Mouse (Mus musculus): Measurements from ENCODE around the gene Plxdc2. TPM values are rescaled to one million over a fixed set of nuclear protein-coding genes. Genes with fewer than 3 reads are reported as not detected.
"Not testable (repeated sequence)": the region's sequence is repeated elsewhere in the genome, so short reads cannot be mapped to it uniquely, and the experiment has no call there.

The Plxdc2 gene
- total RNA-seq, 2 experiments from 2014 or later, result 14.4 to 15.9 TPM

DNA sequence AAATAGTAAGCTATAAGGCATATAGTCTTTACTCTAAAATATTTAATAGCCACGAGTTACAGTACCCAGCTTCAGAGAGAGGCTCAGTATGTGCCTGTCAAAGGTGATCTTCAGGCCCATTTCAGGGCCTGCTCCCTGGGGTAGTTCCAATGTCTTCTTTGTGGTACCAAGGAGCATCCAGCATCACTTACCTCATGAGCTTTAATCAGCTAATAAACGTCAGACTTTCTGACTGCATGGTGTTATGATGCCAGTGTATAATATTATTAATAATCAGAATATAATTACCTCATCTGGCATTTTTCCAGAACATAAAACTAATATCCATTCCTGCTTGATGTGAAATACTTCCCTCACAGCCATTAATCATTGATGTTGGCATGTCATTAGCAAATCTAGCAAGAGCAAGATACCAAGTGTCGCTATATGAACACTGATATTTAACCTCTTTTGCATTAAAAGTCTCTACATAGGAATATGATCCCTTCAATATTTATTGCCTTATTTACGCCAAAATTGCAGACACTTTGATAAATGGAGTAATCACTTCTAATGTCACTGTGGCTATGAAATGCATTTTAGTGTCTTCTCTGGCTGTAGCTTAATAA lies 393.3 kb downstream of the Plxdc2 start:
- DNase-seq, result no peak

GRCm38 (mm10) chr2:16757158-16757557 lies 401.1 kb downstream of the Plxdc2 start:
- DNase-seq, result no peak

DNA sequence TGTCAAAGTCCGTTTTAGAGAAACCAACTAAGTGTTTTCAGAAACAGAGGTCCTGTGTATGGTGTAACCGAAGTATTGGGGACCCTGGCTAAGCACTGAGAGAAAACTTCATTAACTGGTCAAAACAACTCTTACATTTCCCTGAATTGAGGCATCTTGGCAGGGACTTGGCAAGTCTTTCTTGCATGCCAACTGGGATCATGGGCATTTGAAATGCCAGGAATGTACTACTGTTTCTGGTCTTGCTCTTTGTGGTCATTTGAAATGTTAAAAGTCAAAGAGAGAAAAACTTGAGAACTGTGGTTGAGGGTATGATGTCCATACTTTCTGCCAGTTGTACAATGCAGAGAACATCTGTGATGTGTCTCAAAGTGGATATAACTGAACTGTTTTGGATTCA lies 403.7 kb downstream of the Plxdc2 start:
- DNase-seq, result no peak

- DNase-seq, result not testable (repeated sequence)
Observed at GRCm38 (mm10) chr2:16769149-16769548, 413.0 kb downstream of the Plxdc2 start.

GRCm38 (mm10) chr2:16773398-16774113 lies 417.5 kb downstream of the Plxdc2 start:
- no peak for DNase-seq

- no peak for DNase-seq
Observed at GRCm38 (mm10) chr2:16774114-16774433, 418.0 kb downstream of the Plxdc2 start.

DNA sequence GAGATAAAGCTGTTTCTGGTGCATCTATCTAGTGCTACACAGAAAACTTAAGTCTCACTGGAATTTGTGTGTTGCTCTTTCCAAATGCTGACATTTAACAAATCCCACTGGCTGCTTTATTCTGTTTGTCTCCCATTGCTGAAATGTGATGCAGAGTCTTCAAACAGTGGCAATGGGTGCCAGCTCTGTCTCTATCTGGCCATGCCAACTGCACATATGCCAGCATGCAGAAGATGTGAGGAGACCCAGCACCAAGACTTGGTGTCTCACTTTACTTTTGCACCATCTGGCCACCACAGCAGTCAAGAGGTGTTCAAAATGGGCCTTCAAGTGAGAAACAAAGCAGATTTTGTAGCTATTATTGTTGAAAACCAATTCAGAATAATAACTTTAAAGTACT lies 439.2 kb downstream of the Plxdc2 start:
- no peak for DNase-seq
